Mouse (Mus musculus) heart, embryonic 13.5 days (tissue): Measurements from ENCODE around the gene Insl6. TPM values are rescaled to one million over a fixed set of nuclear protein-coding genes. Genes with fewer than 3 reads are reported as not detected.

Experiments used
- ATAC-seq: fragments of 200-750 bp; cut with Nextera tagmentation; 2 replicates; pipeline ENCODE4 v1.8.0; 2017; ENCODE audit warnings: moderate TSS enrichment; ENCODE audit not compliant: insufficient number of reproducible peaks, low FRiP score, low TSS enrichment; ENCODE audit errors: extremely low read depth
- H3K27ac ChIP-seq: fragments of 300-500 bp; sonication (generic); replicated peaks from 2 replicates; pipeline ENCODE4 v1.5.1; 2015; ENCODE audit warnings: moderate library complexity, mild to moderate bottlenecking, inconsistent platforms
- H3K27me3 ChIP-seq: fragments of 300-500 bp; sonication (generic); replicated peaks from 2 replicates; pipeline ENCODE4 v1.6.1; 2015; ENCODE audit warnings: mild to moderate bottlenecking, inconsistent platforms
- H3K36me3 ChIP-seq: fragments of 300-500 bp; sonication (generic); 2 replicates; pipeline ENCODE4 v1.6.1; 2015; ENCODE audit warnings: mild to moderate bottlenecking, inconsistent platforms
- H3K4me1 ChIP-seq: fragments of 300-500 bp; sonication (generic); 2 replicates; pipeline ENCODE4 v1.6.1; 2015; ENCODE audit warnings: inconsistent platforms
- H3K4me2 ChIP-seq: fragments of 300-500 bp; sonication (generic); 2 replicates; pipeline ENCODE4 v1.6.1; 2015; ENCODE audit warnings: inconsistent platforms, mild to moderate bottlenecking, moderate library complexity
- H3K4me3 ChIP-seq: fragments of 300-500 bp; sonication (generic); 2 replicates; pipeline ENCODE4 v1.5.1; 2015; ENCODE audit warnings: moderate library complexity, mild to moderate bottlenecking, inconsistent platforms
- H3K9ac ChIP-seq: fragments of 300-500 bp; sonication (generic); 2 replicates; pipeline ENCODE4 v1.6.1; 2015; ENCODE audit warnings: inconsistent platforms, mild to moderate bottlenecking, moderate library complexity
- H3K9me3 ChIP-seq: fragments of 300-500 bp; sonication (generic); 2 replicates; pipeline ENCODE4 v1.6.1; 2016; ENCODE audit warnings: inconsistent platforms
- WGBS: fragments of 180-500 bp; shearing (Covaris S2); methylation state at CpG from one replicate; pipeline ENCODE4 v1.1.7; 2015; ENCODE audit warnings: mixed read lengths; 5-methylcytosine and 5-hydroxymethylcytosine counted together
- polyA plus RNA-seq: library from polyadenylated mRNA; unstranded; fragments of >200 nt; fragmentation: Nextera tagmentation; extraction: Ambion mirVana; gene quantifications from 2 replicates; pipeline ENCODE4 v1.2.1, GENCODE M21; 2015

Insl6 gene
- polyA plus RNA-seq, 1 experiment from 2014 or later: 2.9 TPM

DNA sequence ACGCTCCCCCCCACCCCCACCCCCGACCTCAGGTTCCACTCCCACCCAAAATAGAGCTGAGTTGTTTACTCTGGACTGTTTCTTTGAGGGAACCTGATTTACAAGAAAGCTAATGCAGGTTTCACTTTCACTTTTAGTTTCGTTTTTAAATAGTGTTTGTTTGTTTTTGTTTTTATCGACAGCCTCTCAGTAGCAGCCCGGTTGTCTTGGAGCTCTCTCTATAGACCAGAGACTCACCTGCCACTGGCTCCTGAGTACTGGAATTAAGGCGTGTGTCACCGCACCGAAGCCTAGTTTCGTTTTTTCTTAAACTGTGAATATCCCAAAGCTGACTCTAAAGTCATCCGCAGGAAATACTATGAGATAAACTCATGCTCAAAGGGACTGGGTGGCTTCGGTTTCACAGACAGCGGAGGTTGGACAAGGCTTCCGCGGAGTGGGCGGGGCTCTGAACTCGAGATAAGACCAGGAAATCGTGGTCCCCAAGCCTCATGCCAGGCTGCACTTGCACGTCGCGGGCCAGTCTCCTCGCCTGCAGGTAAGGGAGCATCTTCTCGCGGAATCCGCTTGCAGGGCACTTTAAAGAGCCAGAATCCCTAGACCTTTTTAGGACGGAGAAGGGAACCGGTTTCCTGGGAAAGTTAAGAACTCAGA is 41.9 kb upstream of the Insl6 start, which contains the start of the genes Plgrkt and Cd274:
Gene Plgrkt, minus strand, starts transcription at position 422 of the 654 bp plus-strand sequence.
Gene Cd274, plus strand, starts transcription at position 487 of the 654 bp plus-strand sequence.
- no peak within 1 kb of the TSS for H3K27ac ChIP-seq
- peak; percentile 63; the same call in 1 of the 2 replicates for ATAC-seq
- no peaks in the 10 kb centered on the region for H3K36me3 ChIP-seq
- no peaks in the 10 kb centered on the region for H3K27me3 ChIP-seq
- H3K4me1 ChIP-seq: peaks cover 13% of the 10 kb centered on the region
- H3K4me2 ChIP-seq: peak within 1 kb of the TSS; percentile 87
- H3K9me3 ChIP-seq: no peaks in the 10 kb centered on the region
- peak within 1 kb of the TSS; percentile 67 for H3K4me3 ChIP-seq
- WGBS: 1% methylated on average over 26 of the region's 26 CpGs
- H3K9ac ChIP-seq: peak within 1 kb of the TSS; percentile 79

DNA sequence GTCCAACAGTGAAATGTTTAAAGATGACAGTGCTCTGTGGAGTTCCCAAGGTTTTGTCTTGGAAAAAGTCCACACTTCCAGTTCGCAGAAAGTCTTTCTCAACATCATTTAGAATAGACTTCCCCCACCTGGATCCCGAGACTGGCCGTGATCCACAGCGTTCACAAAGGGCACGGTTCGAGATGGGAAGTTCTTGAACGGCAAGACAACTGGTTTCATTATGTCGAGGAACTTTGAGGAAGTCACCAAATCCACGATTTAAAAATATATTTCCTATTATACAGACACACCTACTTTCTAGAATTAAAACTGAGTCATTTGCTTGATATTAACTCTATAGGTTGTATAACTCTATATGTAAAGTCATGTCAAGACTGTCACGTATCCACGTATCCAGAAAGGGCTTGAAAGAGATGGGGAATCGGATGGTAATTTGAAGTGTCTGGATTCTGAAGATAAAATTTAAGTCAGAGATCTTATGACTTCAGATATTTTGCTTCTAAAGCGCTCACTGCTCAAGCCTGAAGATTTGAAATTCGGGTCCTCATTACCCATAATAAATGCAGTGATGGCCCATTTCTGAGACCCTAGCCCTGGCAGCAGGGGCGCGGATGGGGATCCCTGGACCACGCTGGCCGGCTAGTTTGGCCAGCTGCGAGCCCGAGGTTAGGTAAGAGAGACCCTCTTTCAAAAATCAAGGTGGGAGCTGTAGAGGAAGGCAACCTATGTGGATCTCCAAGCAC is 41.2 kb upstream of the Insl6 start:
- Histone ChIP-seq H3K27me3 (no peaks in the 10 kb centered on the region), H3K9ac (peak overlapping the region; percentile 79), H3K4me2 (peak overlapping the region; percentile 87), H3K36me3 (no peaks in the 10 kb centered on the region), H3K9me3 (no peaks in the 10 kb centered on the region), H3K4me3 (peak overlapping the region; percentile 67), H3K4me1 (peaks cover 14% of the 10 kb centered on the region), H3K27ac (no peak overlapping the region)
- whole genome bisulfite sequencing: 41% methylated on average over 20 of the region's 20 CpGs
- no peak for ATAC-seq

DNA sequence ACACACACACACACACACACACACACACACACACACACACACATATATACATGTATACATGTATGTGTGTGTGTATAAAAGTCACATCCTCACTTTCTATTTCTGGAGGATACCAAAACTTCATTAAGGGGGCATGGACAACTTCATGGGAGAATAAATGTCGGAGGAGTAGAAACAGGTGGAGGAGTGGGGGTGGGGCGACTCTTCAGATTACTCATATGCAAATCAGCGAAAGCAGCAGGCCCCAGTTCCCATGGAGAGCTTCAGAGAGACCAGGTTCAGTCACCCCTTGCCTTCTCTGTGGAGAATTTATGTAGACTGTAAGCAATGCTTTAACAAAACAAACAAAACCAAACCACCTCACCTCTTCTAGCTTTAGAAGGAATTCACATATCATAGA is 39.9 kb upstream of the Insl6 start:
- 22% methylated on average over 3 of the region's 3 CpGs for WGBS
- Histone ChIP-seq H3K27ac (no peak overlapping the region), H3K4me3 (no peak overlapping the region), H3K4me1 (peaks cover 24% of the 10 kb centered on the region), H3K4me2 (no peak overlapping the region), H3K9ac (no peak overlapping the region), H3K27me3 (no peaks in the 10 kb centered on the region), H3K36me3 (no peaks in the 10 kb centered on the region), H3K9me3 (no peaks in the 10 kb centered on the region)
- ATAC-seq: no peak

DNA sequence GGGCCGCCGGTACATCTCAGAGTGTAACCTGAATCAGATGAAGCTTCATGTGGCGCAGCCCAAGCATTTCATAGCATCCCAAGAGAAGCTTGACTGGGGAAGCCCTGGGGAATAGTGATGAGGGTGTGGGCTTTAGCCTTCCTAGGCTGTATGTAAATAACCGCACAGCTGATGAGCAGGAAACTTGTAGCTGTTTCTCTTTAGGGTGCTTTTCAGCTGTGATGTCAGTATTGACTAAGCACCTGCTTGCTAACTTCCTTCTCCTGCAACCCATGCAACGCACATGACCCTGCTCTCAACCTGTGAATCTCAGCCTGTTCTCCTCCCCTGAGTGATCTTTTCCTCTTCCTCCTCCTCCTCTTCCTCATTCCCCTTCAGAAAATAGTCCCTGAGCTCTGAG is 38.9 kb upstream of the Insl6 start:
- no peaks in the 10 kb centered on the region for H3K27me3 ChIP-seq
- WGBS: 72% methylated on average over 5 of the region's 5 CpGs
- H3K9ac ChIP-seq: no peak overlapping the region
- peaks cover 25% of the 10 kb centered on the region for H3K4me1 ChIP-seq
- H3K27ac ChIP-seq: no peak overlapping the region
- H3K36me3 ChIP-seq: peaks cover under 1% of the 10 kb centered on the region; the same call in 1 of the 2 replicates
- H3K9me3 ChIP-seq: no peaks in the 10 kb centered on the region
- H3K4me3 ChIP-seq: no peak overlapping the region
- ATAC-seq: no peak
- no peak overlapping the region for H3K4me2 ChIP-seq

DNA sequence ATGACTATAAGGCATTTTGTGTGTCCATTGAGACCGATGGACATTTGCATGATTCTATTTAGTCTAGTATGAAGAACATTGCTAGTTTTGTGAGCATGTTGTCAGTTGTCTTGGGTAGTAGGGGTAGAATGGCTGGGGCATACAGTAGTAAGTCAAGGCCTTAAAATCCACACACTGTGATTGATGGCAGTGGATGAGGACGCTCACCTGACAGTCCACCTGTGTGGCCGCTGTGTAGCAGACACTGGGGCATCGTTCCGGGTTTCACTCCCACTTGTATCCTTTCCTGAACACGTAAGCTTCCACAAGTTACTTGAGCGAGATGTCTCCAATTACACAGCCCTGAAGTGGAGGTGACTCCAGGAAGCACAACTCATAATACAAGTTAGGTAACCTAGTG is 38.4 kb upstream of the Insl6 start:
- H3K9me3 ChIP-seq: no peaks in the 10 kb centered on the region
- no peak overlapping the region for H3K4me3 ChIP-seq
- peaks cover 5% of the 10 kb centered on the region for H3K36me3 ChIP-seq
- no peaks in the 10 kb centered on the region for H3K27me3 ChIP-seq
- ATAC-seq: no peak
- H3K4me1 ChIP-seq: peaks cover 25% of the 10 kb centered on the region
- 84% methylated on average over 7 of the region's 7 CpGs for WGBS
- no peak overlapping the region for H3K4me2 ChIP-seq
- H3K27ac ChIP-seq: no peak overlapping the region
- H3K9ac ChIP-seq: no peak overlapping the region

DNA sequence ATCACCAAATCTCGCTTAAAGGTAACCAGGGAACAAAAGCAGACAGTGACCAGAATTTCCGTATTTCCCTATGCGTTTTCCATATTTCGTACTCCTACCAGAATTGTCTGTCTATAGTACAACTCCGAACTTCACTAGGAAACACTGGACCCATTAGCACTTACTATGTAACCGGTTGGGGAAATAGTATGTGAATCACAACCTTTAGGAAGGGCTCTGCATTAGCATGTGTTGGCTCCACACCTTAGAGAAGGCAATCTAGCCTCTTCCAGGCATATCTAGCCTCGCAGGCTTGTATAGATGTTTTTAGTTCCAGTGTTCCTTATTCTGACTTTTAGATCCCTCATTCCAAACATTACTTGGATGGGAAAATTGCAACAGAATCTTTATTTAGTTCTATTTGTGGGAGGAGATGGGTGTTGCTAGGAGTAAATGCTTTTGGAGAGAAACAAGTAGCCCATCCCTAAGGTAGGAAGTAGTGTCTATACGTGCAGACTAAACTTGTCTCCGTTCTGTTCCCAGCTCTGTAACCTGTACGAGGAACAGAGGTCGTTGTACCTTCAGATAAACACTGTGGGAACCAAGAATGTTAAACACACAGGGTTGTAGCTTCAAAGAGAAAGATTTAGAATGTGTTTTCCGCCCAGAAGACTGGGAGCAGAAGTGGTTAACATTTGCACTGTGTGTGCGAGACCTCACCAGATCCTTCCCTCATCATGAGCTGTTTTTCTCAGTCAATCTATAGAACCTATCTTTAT is 37.2 kb upstream of the Insl6 start:
- Histone ChIP-seq H3K27ac (no peak overlapping the region), H3K27me3 (no peaks in the 10 kb centered on the region), H3K36me3 (peaks cover 11% of the 10 kb centered on the region), H3K4me2 (peak overlapping the region; percentile 72), H3K9me3 (no peaks in the 10 kb centered on the region), H3K4me3 (peak overlapping the region; percentile 60), H3K4me1 (peaks cover 21% of the 10 kb centered on the region), H3K9ac (peak overlapping the region; percentile 71)
- no peak for ATAC-seq
- 38% methylated on average over 13 of the region's 13 CpGs for WGBS

DNA sequence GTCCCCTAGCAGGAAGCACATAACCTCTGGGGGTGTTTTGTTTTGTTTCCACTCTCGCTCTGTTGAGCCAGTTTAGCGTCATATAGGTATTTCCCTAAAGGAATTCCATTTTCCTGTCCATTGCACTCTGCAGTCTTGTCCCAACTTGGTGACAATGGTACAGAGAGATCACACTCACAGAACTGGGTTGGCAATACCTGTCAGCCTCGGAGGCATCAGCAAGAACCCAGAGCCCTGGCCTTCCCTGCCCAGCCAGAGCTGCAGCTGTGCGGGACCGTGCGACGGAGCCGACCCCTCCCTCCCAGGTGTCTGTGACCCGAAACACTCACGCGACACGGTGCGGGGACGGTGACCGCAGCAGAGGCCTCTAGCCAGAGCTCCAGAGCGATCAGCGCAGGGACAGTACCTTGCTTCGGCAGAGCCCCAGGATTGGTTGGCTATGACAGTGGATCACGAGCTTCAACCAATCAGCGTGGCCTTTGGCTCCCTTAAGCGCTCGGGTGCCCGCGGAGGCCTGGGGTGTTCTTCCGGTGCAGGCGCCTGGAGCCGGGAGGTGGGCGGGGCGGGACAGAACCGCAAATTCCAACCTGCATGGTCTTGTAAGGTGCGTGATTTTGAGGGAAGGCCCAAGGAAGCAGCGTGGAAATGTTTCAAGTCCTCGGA is 36.4 kb upstream of the Insl6 start:
- Histone ChIP-seq H3K4me3 (peak overlapping the region; percentile 60), H3K4me1 (peaks cover 18% of the 10 kb centered on the region), H3K36me3 (peaks cover 13% of the 10 kb centered on the region), H3K27me3 (no peaks in the 10 kb centered on the region), H3K27ac (no peak overlapping the region), H3K9me3 (no peaks in the 10 kb centered on the region), H3K9ac (peak overlapping the region; percentile 83), H3K4me2 (peak overlapping the region; percentile 72)
- ATAC-seq: peak; percentile 97
- WGBS: 2% methylated on average over 33 of the region's 33 CpGs

DNA sequence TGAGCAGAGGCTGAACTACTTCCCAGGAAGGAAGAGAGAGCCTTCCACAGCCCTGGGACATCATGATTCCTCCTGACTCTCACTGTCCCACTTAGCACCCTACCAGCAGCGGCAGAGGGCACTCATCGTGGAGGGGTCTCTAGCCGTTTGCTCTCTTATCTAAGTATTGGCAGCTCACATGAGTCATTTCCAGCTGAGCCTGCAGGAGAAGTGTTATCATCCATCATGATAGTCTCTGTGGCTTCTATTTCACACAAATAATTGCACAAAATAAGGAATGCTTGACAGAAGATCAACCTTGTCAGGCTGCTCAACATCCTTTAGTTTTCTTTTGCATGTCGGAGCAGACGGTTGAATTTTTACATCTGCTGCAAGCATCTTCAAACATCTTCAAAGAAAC is 35.1 kb upstream of the Insl6 start:
- Histone ChIP-seq H3K9me3 (no peaks in the 10 kb centered on the region), H3K27ac (no peak overlapping the region), H3K4me1 (peaks cover 22% of the 10 kb centered on the region), H3K9ac (0 out of 2 replicates have a peak overlapping the region, but pooled peaks have one; percentile 83), H3K27me3 (no peaks in the 10 kb centered on the region), H3K4me3 (no peak overlapping the region), H3K4me2 (no peak overlapping the region), H3K36me3 (peaks cover 17% of the 10 kb centered on the region)
- ATAC-seq: no peak
- 41% methylated on average over 5 of the region's 5 CpGs for WGBS

DNA sequence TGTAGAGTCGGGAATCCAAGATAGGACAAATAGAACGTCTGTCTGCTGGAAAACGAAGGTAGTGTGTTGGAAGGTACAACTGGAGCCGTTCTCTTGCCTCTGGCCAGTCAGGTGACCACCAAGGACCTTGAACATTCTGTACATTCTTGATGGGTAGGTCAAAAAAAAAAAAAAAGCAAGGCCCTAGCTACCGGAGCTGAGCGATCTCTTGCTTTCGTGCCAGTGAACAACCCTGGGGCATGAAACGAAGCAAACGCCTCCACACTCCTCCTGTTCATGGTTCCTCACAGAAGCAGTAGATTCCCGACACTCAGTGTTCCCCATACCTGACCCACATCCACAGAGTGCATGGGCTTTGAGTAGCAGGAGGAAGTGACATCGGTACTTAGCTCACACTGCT is 31.1 kb upstream of the Insl6 start:
- no peak for ATAC-seq
- H3K27me3 ChIP-seq: no peaks in the 10 kb centered on the region
- H3K36me3 ChIP-seq: peaks cover 17% of the 10 kb centered on the region
- H3K4me3 ChIP-seq: no peak overlapping the region
- H3K27ac ChIP-seq: no peak overlapping the region
- WGBS: 80% methylated on average over 11 of the region's 11 CpGs
- no peak overlapping the region for H3K9ac ChIP-seq
- no peak overlapping the region for H3K4me2 ChIP-seq
- no peaks in the 10 kb centered on the region for H3K9me3 ChIP-seq
- H3K4me1 ChIP-seq: peaks cover 15% of the 10 kb centered on the region

DNA sequence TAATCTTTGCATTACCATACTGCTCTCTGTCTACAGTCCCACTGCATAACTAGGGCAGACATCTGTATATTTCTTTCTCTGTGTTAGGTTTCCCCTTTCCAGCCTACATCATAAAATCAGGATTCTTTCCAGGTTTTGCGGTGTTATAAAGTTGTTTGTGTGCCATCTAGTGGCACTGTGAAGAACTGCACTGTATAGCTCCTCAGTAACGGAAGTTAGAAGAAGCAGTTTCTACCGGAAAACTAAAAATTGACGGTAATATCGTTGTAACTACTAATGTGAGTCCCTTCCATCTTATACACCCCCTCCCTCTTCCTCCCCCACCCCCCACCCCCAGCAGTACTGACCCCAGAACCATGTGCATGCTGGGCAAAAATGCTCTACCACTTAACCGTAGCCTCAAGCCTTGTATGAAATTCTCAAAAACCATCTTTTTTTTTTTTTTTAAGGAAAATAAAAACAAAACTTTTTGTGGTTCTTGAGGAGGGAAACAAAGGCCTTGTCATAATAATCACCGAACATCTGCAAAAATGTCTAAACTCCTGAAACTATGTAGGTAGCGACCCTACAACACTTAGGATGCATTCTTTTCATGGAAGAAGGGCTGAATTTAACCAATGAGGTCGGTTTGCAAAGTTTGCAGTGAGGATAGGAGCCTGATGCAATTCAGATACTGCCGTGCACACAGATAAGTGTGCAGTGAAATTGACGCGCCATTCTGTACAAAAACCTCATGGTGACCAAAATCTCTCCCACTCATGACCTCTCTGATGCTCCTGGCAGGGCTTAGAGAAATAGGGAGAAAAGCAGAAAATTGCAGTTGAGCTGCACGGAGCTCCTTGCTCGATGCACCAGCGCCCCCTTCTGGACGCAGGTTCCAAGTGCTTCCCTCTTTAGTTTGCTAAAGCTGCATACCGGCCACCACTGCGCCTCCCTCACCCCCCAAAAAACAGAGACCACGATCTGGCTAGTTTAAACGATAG is 30.0 kb upstream of the Insl6 start:
- Histone ChIP-seq H3K27ac (0 out of 2 replicates have a peak overlapping the region, but pooled peaks have one; percentile 21), H3K4me1 (peaks cover 7% of the 10 kb centered on the region), H3K9ac (peak overlapping the region; percentile 78), H3K36me3 (peaks cover 18% of the 10 kb centered on the region), H3K4me3 (peak overlapping the region; percentile 51), H3K9me3 (no peaks in the 10 kb centered on the region), H3K4me2 (peak overlapping the region; percentile 86), H3K27me3 (no peaks in the 10 kb centered on the region)
- 2% methylated on average over 20 of the region's 20 CpGs for WGBS
- ATAC-seq: peak; percentile 25; the same call in 1 of the 2 replicates
